Mouse (Mus musculus): ENCODE results near the gene Frem1.

Frem1 gene

GRCm38 (mm10) chr4:82891566-82891965 lies 160.6 kb downstream of the Frem1 start:
- no peaks in the 10 kb centered on the region for H3K36me3 ChIP-seq (ENCODE audit: insufficient read depth, low read length)
- 0 out of 2 replicates have a peak, but pooled peaks cover 4% of the 10 kb centered on the region for H3K27me3 ChIP-seq (ENCODE audit: insufficient read depth, low read length)
- TF ChIP-seq CTCF (conservative IDR thresholded peaks at IDR 0.05; ENCODE audit: low read length), result no peak
- no peak for TF ChIP-seq POU5F1 (IDR thresholded peaks at IDR 0.05; ENCODE audit: borderline replicate concordance, low read length)
- H3K4me1 ChIP-seq (replicated peaks; ENCODE audit: low read depth, low read length), result no peaks in the 10 kb centered on the region
- no peaks in the 10 kb centered on the region for H3K9me3 ChIP-seq (ENCODE audit: low read length)
- H3K4me3 ChIP-seq (replicated peaks; ENCODE audit: low read length), result no peak overlapping the region

DNA sequence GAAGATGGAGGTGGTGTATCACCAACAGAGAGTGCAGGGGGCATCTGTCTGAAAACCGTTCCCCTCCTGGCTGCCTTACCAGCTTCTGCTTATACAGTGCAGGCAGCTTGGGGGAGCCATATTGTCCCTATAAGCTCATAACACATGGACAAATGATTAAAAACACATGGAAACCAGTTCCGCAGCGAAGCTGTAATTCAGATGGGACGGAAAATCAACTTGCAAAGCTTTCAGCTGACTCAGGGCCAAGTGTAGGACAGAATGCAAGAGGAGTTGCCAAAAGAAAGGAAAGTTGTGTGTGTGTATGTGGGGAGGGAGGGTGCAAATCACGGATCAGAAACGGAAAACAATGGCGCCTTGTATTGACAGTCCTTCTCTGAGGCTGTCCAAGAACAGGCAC lies 161.1 kb downstream of the Frem1 start:
- TF ChIP-seq NANOG (IDR thresholded peaks at IDR 0.05; ENCODE audit: borderline replicate concordance, low read length) (no peak), POU5F1 (IDR thresholded peaks at IDR 0.05; ENCODE audit: borderline replicate concordance, low read length) (no peak), CTCF (conservative IDR thresholded peaks at IDR 0.05; ENCODE audit: low read length) (no peak)
- Histone ChIP-seq H3K4me3 (replicated peaks; ENCODE audit: low read length) (no peak overlapping the region), H3K27me3 (ENCODE audit: insufficient read depth, low read length) (0 out of 2 replicates have a peak, but pooled peaks cover 4% of the 10 kb centered on the region), H3K9me3 (ENCODE audit: low read length) (no peaks in the 10 kb centered on the region), H3K36me3 (ENCODE audit: insufficient read depth, low read length) (no peaks in the 10 kb centered on the region), H3K4me1 (replicated peaks; ENCODE audit: low read depth, low read length) (peaks cover 2% of the 10 kb centered on the region)

DNA sequence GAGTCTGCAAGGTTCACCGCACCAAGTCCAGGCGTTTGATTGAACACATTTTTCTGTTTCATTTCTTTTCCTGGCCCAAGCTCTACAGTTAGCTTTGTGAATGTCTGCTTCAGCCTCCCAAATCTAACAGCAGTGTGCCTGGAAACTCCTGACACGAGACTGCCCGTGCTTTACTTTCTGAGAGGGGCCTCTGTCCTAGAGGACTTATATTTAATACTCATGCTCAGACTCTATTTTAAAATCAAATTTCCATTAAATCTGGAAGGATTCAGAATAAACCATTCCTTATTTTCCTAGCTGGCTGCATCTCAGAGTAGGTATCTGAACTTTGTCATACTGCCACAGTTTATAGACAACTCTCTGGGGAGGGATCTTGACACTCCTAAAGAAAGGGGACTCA lies 161.6 kb downstream of the Frem1 start:
- H3K4me3 ChIP-seq (replicated peaks; ENCODE audit: low read length), result no peak overlapping the region
- H3K9me3 ChIP-seq (ENCODE audit: low read length), result no peaks in the 10 kb centered on the region
- peaks cover 5% of the 10 kb centered on the region for H3K4me1 ChIP-seq (replicated peaks; ENCODE audit: low read depth, low read length)
- TF ChIP-seq POU5F1 (IDR thresholded peaks at IDR 0.05; ENCODE audit: borderline replicate concordance, low read length), result no peak
- 0 out of 2 replicates have a peak, but pooled peaks cover 4% of the 10 kb centered on the region for H3K27me3 ChIP-seq (ENCODE audit: insufficient read depth, low read length)
- H3K36me3 ChIP-seq (ENCODE audit: insufficient read depth, low read length), result no peaks in the 10 kb centered on the region

GRCm38 (mm10) chr4:82886148-82886547 lies 166.0 kb downstream of the Frem1 start:
- TF ChIP-seq CTCF (conservative IDR thresholded peaks at IDR 0.05; ENCODE audit: low read length) (no peak), NANOG (IDR thresholded peaks at IDR 0.05; ENCODE audit: borderline replicate concordance, low read length) (0 out of 2 replicates have a peak, but pooled peaks have one; percentile 50), POU5F1 (IDR thresholded peaks at IDR 0.05; ENCODE audit: borderline replicate concordance, low read length) (no peak)
- Histone ChIP-seq H3K4me1 (replicated peaks; ENCODE audit: low read depth, low read length) (peaks cover 10% of the 10 kb centered on the region), H3K36me3 (ENCODE audit: insufficient read depth, low read length) (no peaks in the 10 kb centered on the region), H3K27me3 (ENCODE audit: insufficient read depth, low read length) (0 out of 2 replicates have a peak, but pooled peaks cover 4% of the 10 kb centered on the region), H3K9me3 (ENCODE audit: low read length) (no peaks in the 10 kb centered on the region), H3K4me3 (replicated peaks; ENCODE audit: low read length) (no peak overlapping the region)

GRCm38 (mm10) chr4:82885535-82885913 lies 166.6 kb downstream of the Frem1 start:
- Histone ChIP-seq H3K4me3 (replicated peaks; ENCODE audit: low read length) (no peak overlapping the region), H3K9me3 (ENCODE audit: low read length) (no peaks in the 10 kb centered on the region), H3K36me3 (ENCODE audit: insufficient read depth, low read length) (no peaks in the 10 kb centered on the region), H3K27me3 (ENCODE audit: insufficient read depth, low read length) (0 out of 2 replicates have a peak, but pooled peaks cover 4% of the 10 kb centered on the region), H3K4me1 (replicated peaks; ENCODE audit: low read depth, low read length) (peaks cover 10% of the 10 kb centered on the region)
- TF ChIP-seq NANOG (IDR thresholded peaks at IDR 0.05; ENCODE audit: borderline replicate concordance, low read length), result no peak
- no peak for TF ChIP-seq CTCF (conservative IDR thresholded peaks at IDR 0.05; ENCODE audit: low read length)
- no peak for TF ChIP-seq POU5F1 (IDR thresholded peaks at IDR 0.05; ENCODE audit: borderline replicate concordance, low read length)

DNA sequence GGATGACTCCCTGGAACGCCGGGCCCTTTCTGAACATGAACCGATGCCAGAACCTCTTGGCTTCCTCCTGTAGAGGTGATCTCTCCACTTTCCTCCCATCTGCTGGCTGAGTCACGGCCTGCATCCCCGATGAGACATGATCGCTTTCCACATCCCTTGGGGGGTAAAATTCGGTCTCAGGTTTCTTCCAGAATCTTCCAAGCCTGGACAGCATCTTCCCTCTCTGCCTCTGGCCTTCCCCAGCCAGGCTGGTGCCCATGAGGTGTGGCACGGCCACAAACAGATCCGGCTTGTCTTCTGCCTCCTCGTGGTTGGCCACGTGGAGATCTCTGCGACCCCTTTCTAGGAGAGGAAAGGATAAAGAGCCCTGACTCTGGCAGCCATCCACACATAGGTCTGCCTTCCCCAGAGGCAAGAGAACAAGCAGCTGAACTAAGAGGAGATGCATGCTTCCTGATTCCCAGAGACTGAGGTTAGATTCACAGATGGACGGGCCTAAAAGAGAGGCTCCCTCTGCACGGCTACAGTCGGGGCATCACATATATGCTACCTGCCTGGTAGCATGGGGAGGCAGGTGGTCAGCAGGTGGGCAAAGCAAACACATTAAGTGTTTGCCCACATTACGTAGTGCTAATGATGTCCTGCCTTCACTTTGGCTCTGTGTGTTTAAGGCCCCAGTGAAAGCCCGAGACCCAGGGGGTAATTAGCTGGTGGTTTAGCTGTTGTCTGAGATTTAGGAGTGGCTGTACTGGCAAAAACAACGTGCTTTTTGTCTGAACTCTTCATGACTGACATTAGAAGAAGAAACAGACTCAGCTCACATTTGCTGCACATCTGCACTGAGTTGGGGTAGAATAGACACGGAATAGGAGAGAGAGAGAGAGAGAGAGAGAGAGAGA lies 167.3 kb downstream of the Frem1 start, which contains the start of gene Cer1:
Gene Cer1, minus strand, starts transcription at position 513 of the 899 bp plus-strand sequence.
- no peaks in the 10 kb centered on the region for H3K36me3 ChIP-seq (ENCODE audit: insufficient read depth, low read length)
- H3K4me3 ChIP-seq (replicated peaks; ENCODE audit: low read length), result no peak within 1 kb of the TSS
- TF ChIP-seq NANOG (IDR thresholded peaks at IDR 0.05; ENCODE audit: borderline replicate concordance, low read length) (no peak), CTCF (conservative IDR thresholded peaks at IDR 0.05; ENCODE audit: low read length) (no peak), POU5F1 (IDR thresholded peaks at IDR 0.05; ENCODE audit: borderline replicate concordance, low read length) (no peak)
- H3K27me3 ChIP-seq (ENCODE audit: insufficient read depth, low read length), result 0 out of 2 replicates have a peak, but pooled peaks cover 4% of the 10 kb centered on the region
- H3K9me3 ChIP-seq (ENCODE audit: low read length), result no peaks in the 10 kb centered on the region
- H3K4me1 ChIP-seq (replicated peaks; ENCODE audit: low read depth, low read length), result peaks cover 10% of the 10 kb centered on the region

DNA sequence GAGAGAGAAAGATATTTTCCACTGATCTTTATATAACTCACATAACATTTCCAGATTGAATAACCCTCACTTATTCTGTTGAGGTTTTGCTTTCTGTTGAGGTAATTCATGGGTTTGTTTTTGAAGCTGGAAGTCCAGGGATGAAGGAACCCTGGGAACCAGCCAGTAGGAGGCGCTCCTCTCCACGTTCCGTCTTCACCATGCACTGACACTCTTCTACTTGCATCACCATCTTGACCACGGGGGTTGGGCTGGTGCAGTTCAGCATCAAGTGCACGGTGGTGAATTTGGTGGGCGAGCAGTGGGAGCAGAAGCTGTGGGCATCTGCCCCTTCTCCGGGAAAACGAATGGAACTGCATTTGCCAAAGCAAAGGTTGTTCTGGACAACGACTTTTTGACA lies 169.6 kb downstream of the Frem1 start:
- Histone ChIP-seq H3K4me3 (replicated peaks; ENCODE audit: low read length) (no peak overlapping the region), H3K36me3 (ENCODE audit: insufficient read depth, low read length) (no peaks in the 10 kb centered on the region), H3K9me3 (ENCODE audit: low read length) (no peaks in the 10 kb centered on the region), H3K27me3 (ENCODE audit: insufficient read depth, low read length) (0 out of 2 replicates have a peak, but pooled peaks cover 4% of the 10 kb centered on the region), H3K4me1 (replicated peaks; ENCODE audit: low read depth, low read length) (peaks cover 10% of the 10 kb centered on the region)
- no peak for TF ChIP-seq NANOG (IDR thresholded peaks at IDR 0.05; ENCODE audit: borderline replicate concordance, low read length)
- peak; percentile 53 for TF ChIP-seq CTCF (conservative IDR thresholded peaks at IDR 0.05; ENCODE audit: low read length)

DNA sequence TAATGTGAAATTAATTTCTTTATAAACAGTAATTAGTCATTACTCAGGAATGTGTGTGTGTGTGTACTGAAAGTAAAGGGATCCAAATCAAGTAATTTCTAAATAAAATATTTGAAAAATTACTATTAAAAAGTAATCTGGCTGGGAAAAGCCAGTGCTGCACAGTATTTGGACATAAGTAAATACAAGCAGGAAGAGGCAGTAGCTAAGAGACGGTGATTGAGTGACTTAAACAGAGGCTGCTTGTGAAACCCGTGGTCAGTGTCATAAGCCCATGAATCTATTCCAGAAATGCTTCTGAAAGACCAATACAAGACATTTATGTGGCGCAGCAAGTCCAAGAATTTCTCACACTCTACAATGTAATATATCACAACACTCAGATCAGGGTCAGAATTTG lies 170.8 kb downstream of the Frem1 start:
- Histone ChIP-seq H3K36me3 (ENCODE audit: insufficient read depth, low read length) (no peaks in the 10 kb centered on the region), H3K27me3 (ENCODE audit: insufficient read depth, low read length) (no peaks in the 10 kb centered on the region), H3K4me1 (replicated peaks; ENCODE audit: low read depth, low read length) (peaks cover 10% of the 10 kb centered on the region), H3K4me3 (replicated peaks; ENCODE audit: low read length) (no peak overlapping the region), H3K9me3 (ENCODE audit: low read length) (no peaks in the 10 kb centered on the region)
- no peak for TF ChIP-seq POU5F1 (IDR thresholded peaks at IDR 0.05; ENCODE audit: borderline replicate concordance, low read length)

DNA sequence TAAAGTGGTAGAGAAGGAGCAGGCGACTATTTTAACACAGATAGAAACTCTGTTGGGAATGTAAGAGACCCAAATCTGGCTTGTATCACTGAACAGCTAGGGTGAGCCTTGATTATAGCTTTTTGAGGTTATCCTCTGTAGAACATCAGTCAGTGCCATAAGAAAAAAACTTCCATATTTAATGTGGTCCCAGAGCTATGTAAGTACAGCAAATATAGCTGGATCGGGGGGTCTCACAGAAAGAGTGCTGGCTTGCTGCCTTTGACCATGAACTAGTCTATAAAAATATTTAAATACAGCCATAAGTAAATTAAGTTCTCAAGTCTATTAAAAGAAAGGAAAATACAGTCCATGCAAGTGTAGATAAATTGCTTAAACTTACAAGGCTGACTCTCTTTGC lies 171.9 kb downstream of the Frem1 start:
- 0 out of 2 replicates have a peak, but pooled peaks cover 5% of the 10 kb centered on the region for H3K4me1 ChIP-seq (replicated peaks; ENCODE audit: low read depth, low read length)
- no peaks in the 10 kb centered on the region for H3K27me3 ChIP-seq (ENCODE audit: insufficient read depth, low read length)
- H3K4me3 ChIP-seq (replicated peaks; ENCODE audit: low read length), result no peak overlapping the region
- no peaks in the 10 kb centered on the region for H3K9me3 ChIP-seq (ENCODE audit: low read length)
- no peaks in the 10 kb centered on the region for H3K36me3 ChIP-seq (ENCODE audit: insufficient read depth, low read length)
- no peak for TF ChIP-seq NANOG (IDR thresholded peaks at IDR 0.05; ENCODE audit: borderline replicate concordance, low read length)
- TF ChIP-seq CTCF (conservative IDR thresholded peaks at IDR 0.05; ENCODE audit: low read length), result no peak
- TF ChIP-seq POU5F1 (IDR thresholded peaks at IDR 0.05; ENCODE audit: borderline replicate concordance, low read length), result no peak

Data from E14TG2a.4 (cell line).